Mouse (Mus musculus): ENCODE data around the gene Krtap1-5. TPM values are rescaled to one million over a fixed set of nuclear protein-coding genes. Genes with fewer than 3 reads are reported as not detected.
A peak's percentile ranks its signal among the peaks of the same experiment; 100 is the strongest.

The Krtap1-5 gene
- polyA plus RNA-seq, 1 experiment from 2014 or later: not detected

DNA sequence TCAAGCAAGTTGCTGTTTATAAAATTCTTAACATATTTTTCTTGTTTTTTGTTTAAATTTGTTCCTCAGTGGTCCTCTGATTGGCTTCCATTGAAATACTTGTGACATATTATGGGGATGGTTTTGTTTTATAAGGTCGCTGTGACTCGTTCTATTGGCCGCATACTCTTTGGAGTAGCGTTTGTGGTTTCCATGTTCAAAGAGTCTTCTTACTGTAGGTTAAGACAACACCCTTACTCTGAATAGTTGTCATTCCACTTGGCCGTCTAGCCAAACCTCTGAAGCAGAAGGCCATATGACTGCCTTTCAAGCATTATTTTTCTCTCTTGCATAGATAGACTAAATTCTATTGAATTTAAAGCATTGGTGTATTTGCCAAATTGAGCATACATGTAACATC, 235 bp upstream of the Krtap1-5 start:
- H3K9ac ChIP-seq: no peak overlapping the region
- WGBS: 91% methylated on average over 5 of the region's 5 CpGs
- no peak overlapping the region for H3K4me3 ChIP-seq (replicated peaks)
- H3K27me3 ChIP-seq: no peaks in the 10 kb centered on the region
- ATAC-seq (replicated peaks; ENCODE audit: low FRiP score): no peak
- H3K27ac ChIP-seq: no peak overlapping the region
- no peak overlapping the region for H3K4me2 ChIP-seq
- no peaks in the 10 kb centered on the region for H3K36me3 ChIP-seq
- no peaks in the 10 kb centered on the region for H3K9me3 ChIP-seq (replicated peaks)
- H3K4me1 ChIP-seq: no peaks in the 10 kb centered on the region

DNA sequence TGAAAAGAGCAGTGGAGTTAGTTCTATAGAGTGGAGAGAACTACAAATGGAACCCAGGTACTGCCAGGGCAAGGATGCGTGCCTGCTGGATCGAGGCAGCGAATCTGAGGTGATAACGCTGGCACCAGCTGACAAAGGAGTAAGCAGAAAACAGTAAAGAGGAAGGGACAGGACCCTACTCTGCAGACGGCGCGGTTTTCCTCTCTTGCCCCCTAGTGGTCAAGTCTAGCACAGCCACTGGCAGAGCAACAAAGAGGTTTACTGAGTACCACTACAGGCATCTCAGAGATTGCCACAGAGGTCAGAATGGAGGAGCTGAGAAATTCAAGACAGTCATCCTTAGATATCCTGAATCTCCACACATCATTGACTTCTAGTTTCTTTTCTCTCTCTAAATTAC, 6.7 kb downstream of the Krtap1-5 start:
- 1% methylated on average over 7 of the region's 7 CpGs for WGBS
- no peak overlapping the region for H3K27ac ChIP-seq
- H3K4me3 ChIP-seq (replicated peaks): no peak overlapping the region
- H3K36me3 ChIP-seq: no peaks in the 10 kb centered on the region
- no peaks in the 10 kb centered on the region for H3K4me1 ChIP-seq
- ATAC-seq (replicated peaks; ENCODE audit: low FRiP score): 0 out of 2 replicates have a peak, but pooled peaks have one; percentile 67
- H3K4me2 ChIP-seq: peak overlapping the region; percentile 36
- H3K27me3 ChIP-seq: peaks cover 3% of the 10 kb centered on the region; the same call in 1 of the 2 replicates
- H3K9ac ChIP-seq: no peak overlapping the region
- no peaks in the 10 kb centered on the region for H3K9me3 ChIP-seq (replicated peaks)

DNA sequence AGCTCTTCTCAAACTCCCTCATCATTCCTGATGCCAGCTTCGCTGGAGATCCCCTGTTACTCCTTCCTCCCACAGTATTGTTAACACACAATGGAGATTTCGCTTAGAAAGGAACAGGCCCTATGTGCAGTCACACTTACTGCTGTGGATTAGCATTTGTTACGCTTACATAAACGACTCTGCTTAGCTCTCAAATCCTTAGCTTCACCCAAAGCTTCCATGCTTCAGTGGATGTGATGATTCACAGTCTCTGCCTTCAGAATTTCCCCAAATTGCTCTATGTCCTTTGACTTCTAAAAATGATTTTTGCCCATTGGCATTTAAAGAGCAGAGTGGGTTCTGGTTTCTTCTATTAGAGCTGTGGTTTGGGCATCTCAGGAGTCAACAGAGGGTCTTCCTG, 7.7 kb downstream of the Krtap1-5 start:
- H3K9me3 ChIP-seq (replicated peaks): no peaks in the 10 kb centered on the region
- H3K4me2 ChIP-seq: no peak overlapping the region
- peaks cover 3% of the 10 kb centered on the region; the same call in 1 of the 2 replicates for H3K27me3 ChIP-seq
- H3K36me3 ChIP-seq: no peaks in the 10 kb centered on the region
- WGBS: 57% methylated on average over 4 of the region's 4 CpGs
- H3K4me1 ChIP-seq: no peaks in the 10 kb centered on the region
- ATAC-seq (replicated peaks; ENCODE audit: low FRiP score): no peak
- no peak overlapping the region for H3K27ac ChIP-seq
- H3K9ac ChIP-seq: no peak overlapping the region
- H3K4me3 ChIP-seq (replicated peaks): no peak overlapping the region

DNA sequence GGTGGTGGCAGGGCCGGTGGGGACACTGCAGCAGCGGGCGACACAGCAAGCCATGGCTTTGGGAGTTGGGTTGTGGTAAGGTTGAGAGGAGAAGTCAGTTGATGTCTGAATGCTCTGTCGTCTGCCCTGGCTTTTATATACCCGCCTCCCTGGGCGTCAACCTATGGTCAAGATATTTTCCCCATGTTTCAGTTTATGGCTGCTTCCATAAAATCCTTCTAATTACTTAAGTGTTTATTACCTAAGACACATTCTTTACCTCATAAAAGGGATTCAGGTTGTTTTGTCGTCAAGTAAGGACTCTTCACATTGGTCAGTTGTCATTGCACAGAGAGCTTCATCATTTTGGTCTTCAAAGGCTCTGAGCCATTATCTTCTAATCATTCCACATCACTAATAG, 14.3 kb downstream of the Krtap1-5 start, which contains the start of gene Krtap3-1:
Krtap3-1 (minus strand) TSS at position 101 of the 400 bp plus-strand sequence.
- Histone ChIP-seq H3K9me3 (replicated peaks) (no peaks in the 10 kb centered on the region), H3K4me3 (replicated peaks) (no peak within 1 kb of the TSS), H3K36me3 (no peaks in the 10 kb centered on the region), H3K27ac (no peak within 1 kb of the TSS), H3K27me3 (no peaks in the 10 kb centered on the region), H3K4me1 (no peaks in the 10 kb centered on the region), H3K9ac (no peak within 1 kb of the TSS), H3K4me2 (no peak within 1 kb of the TSS)
- 69% methylated on average over 7 of the region's 7 CpGs for WGBS
- ATAC-seq (replicated peaks; ENCODE audit: low FRiP score): no peak

DNA sequence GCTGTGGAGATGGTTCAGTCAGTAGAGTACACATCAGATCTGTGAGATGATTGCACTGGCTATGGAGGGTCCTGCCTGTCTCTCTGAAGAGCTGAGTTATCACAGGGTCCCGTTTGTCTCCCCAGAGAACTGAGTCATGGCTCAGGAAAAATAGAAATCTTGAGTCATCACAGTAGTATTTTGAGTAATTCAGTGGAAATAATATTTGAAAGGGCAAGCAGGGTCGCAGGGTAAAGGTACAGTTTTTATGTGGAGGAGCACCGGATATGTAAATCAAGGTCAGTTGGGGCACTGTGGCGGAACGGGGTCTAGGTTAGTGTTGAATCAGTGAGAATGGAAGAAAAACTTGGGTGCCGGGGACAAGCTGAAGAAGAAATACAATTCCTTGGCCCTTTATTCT, 18.2 kb downstream of the Krtap1-5 start:
- no peaks in the 10 kb centered on the region for H3K9me3 ChIP-seq (replicated peaks)
- no peaks in the 10 kb centered on the region for H3K4me1 ChIP-seq
- H3K36me3 ChIP-seq: no peaks in the 10 kb centered on the region
- 65% methylated on average over 6 of the region's 6 CpGs for WGBS
- no peaks in the 10 kb centered on the region for H3K27me3 ChIP-seq
- no peak overlapping the region for H3K4me3 ChIP-seq (replicated peaks)
- no peak overlapping the region for H3K27ac ChIP-seq
- no peak for ATAC-seq (replicated peaks; ENCODE audit: low FRiP score)
- H3K9ac ChIP-seq: no peak overlapping the region
- H3K4me2 ChIP-seq: no peak overlapping the region

DNA sequence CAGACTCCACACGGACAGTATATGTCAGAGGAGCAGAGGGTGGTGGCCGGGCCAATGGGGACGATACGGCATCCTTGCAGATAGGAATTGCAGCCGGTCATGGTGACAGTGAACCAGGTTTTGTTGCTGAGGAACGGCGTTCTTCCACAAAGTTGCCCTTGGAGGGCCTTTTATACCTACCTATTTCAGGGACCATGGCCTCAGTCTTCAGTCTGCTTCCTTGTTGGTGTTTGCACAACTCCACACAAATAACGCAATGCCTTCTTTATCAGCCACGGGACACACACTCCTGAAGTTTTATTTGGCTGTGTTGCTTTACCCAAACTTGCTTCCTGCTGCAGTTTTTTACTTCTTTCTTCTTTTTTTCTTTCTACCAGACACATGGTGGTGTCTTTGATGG, 21.4 kb downstream of the Krtap1-5 start, which contains the start of gene Gm11939:
Gm11939 (minus strand) TSS at position 101 of the 400 bp plus-strand sequence.
- Histone ChIP-seq H3K27me3 (no peaks in the 10 kb centered on the region), H3K9me3 (replicated peaks) (no peaks in the 10 kb centered on the region), H3K9ac (no peak within 1 kb of the TSS), H3K36me3 (no peaks in the 10 kb centered on the region), H3K4me3 (replicated peaks) (no peak within 1 kb of the TSS), H3K4me1 (no peaks in the 10 kb centered on the region), H3K27ac (no peak within 1 kb of the TSS), H3K4me2 (no peak within 1 kb of the TSS)
- WGBS: 88% methylated on average over 9 of the region's 9 CpGs
- ATAC-seq (replicated peaks; ENCODE audit: low FRiP score): no peak

DNA sequence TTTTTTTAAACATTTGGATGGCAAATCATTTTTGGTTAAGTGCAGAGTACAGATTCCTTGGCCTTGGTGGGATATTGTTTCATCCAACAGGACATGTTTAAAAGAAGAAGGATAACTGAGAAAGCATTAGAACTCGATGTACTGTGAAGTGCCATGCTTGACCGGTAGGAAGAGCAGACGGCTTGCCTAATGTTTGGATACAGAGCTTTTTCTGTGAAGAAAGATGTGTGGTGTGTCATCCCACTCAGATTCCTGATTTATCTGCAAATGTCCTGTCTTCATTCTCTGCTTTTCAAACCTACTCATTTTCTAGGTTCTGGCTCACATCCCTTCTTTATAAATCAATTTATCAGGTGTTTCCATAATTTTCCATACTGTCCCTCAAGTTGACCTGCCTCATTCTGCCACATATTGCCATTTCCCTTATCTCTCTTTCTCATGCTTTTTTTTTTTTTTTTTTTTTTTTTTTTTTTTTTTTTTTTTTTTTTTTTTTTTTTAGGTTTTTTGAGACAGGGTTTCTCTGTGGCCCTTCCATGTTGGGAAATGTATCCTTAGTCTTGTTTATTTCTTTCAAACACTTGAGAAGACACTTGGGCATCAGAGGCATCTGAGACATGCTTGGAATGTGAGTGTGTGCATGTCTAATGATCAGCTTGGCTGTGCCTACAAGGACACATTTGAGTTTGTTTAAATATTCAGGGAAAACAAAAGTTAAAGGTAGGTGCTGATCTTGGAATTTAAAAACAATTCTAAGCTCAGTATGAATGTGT, 22.7 kb downstream of the Krtap1-5 start:
- Histone ChIP-seq H3K27me3 (no peaks in the 10 kb centered on the region), H3K4me3 (replicated peaks) (no peak overlapping the region), H3K4me1 (no peaks in the 10 kb centered on the region), H3K27ac (no peak overlapping the region), H3K9ac (no peak overlapping the region), H3K9me3 (replicated peaks) (no peaks in the 10 kb centered on the region), H3K36me3 (no peaks in the 10 kb centered on the region), H3K4me2 (no peak overlapping the region)
- ATAC-seq (replicated peaks; ENCODE audit: low FRiP score): no peak
- WGBS: 53% methylated on average over 3 of the region's 3 CpGs

DNA sequence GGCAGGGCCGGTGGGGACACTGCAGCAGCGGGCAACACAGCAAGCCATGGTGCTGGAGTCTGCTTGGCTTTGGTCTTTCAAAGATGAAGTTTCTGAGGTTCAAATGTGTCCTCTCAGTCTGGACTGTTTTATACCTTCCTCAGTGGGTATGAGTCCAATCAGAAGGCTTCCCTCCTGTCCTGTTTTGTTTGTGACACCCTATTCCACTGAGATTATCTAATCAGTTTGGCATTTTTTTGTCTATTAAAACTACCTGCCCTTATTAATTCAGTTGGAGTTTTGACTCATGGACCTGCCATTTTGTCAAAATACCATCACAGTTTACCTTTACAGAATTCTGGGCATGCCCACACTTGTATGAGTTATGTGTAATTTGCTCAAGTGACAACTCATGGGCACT, 24.1 kb downstream of the Krtap1-5 start, which contains the start of gene Krtap3-2:
Krtap3-2 (minus strand) TSS at position 101 of the 400 bp plus-strand sequence.
- Histone ChIP-seq H3K27ac (no peak within 1 kb of the TSS), H3K27me3 (no peaks in the 10 kb centered on the region), H3K9ac (no peak within 1 kb of the TSS), H3K4me2 (no peak within 1 kb of the TSS), H3K36me3 (no peaks in the 10 kb centered on the region), H3K9me3 (replicated peaks) (no peaks in the 10 kb centered on the region), H3K4me3 (replicated peaks) (no peak within 1 kb of the TSS), H3K4me1 (no peaks in the 10 kb centered on the region)
- 66% methylated on average over 2 of the region's 2 CpGs for WGBS
- ATAC-seq (replicated peaks; ENCODE audit: low FRiP score): no peak

DNA sequence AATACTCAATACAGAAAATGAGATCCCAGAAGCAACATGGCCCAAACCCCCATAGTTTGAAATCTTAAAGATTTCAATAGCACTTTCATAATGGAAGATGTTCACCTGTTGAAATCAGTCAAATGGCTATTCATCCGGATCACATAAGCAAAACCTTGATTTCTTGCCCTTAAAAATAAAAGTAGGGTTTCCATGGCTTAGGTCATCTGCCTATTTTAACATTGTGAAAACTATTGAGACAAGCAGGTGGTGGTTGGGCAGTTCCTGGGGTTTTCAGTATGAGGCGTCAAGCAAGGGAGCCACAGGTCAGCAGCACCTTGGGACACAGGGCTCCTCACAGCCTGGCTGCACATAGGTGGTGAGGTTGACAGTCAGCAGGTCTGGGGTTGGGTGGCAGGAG, 24.6 kb downstream of the Krtap1-5 start:
- H3K9ac ChIP-seq: no peak overlapping the region
- no peaks in the 10 kb centered on the region for H3K27me3 ChIP-seq
- WGBS: 89% methylated on average over 2 of the region's 2 CpGs
- ATAC-seq (replicated peaks; ENCODE audit: low FRiP score): no peak
- no peaks in the 10 kb centered on the region for H3K9me3 ChIP-seq (replicated peaks)
- no peak overlapping the region for H3K27ac ChIP-seq
- H3K36me3 ChIP-seq: no peaks in the 10 kb centered on the region
- H3K4me3 ChIP-seq (replicated peaks): no peak overlapping the region
- no peaks in the 10 kb centered on the region for H3K4me1 ChIP-seq
- no peak overlapping the region for H3K4me2 ChIP-seq

DNA sequence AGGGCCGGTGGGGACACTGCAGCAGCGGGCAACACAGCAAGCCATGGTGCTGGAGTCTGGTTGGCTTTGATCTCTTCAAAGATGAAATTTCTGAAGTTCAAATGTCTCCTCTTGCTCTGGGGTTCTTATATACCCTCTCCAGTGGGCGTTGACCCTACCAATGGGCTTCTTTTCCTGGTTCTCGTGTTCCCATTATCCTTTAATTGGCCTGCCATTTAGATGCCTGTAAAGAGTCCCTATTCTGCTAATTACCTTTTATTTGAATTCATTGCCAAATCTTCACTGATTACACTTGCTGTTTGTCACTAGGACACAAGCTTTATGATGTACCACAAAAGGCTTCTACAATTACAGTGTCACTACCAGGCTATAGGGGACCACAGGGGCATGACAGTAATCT, 30.1 kb downstream of the Krtap1-5 start, which contains the start of gene Krtap3-3:
Krtap3-3 (minus strand) TSS at position 101 of the 400 bp plus-strand sequence.
- no peaks in the 10 kb centered on the region for H3K4me1 ChIP-seq
- H3K27ac ChIP-seq: no peak within 1 kb of the TSS
- H3K9me3 ChIP-seq (replicated peaks): no peaks in the 10 kb centered on the region; the same call in 1 of the 2 replicates
- H3K4me2 ChIP-seq: no peak within 1 kb of the TSS
- no peak within 1 kb of the TSS for H3K4me3 ChIP-seq (replicated peaks)
- H3K9ac ChIP-seq: no peak within 1 kb of the TSS
- no peaks in the 10 kb centered on the region for H3K36me3 ChIP-seq
- no peaks in the 10 kb centered on the region for H3K27me3 ChIP-seq
- WGBS: 22% methylated on average over 4 of the region's 4 CpGs
- no peak for ATAC-seq (replicated peaks; ENCODE audit: low FRiP score)

DNA sequence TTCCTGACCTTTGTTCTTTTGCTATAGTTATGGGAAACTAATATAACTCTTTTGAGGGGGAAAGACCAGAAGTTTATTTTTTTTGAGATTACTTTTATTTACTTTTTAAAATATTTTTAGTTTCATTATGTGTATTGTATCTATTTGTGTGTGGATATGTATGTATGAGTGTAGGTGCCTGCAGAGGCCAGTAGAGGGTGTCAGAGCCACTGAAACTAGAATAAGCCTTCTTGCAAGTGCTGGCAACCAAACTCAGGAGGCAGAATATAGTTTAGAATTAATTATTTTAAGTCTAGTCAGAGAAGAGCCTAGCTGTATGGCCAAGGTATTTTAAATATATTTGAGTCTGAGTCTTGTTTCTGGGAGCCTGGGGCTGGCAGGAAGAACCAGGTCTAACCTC, 32.9 kb downstream of the Krtap1-5 start:
- Histone ChIP-seq H3K36me3 (no peaks in the 10 kb centered on the region), H3K9ac (no peak overlapping the region), H3K4me3 (replicated peaks) (no peak overlapping the region), H3K27me3 (no peaks in the 10 kb centered on the region), H3K9me3 (replicated peaks) (no peaks in the 10 kb centered on the region; the same call in 1 of the 2 replicates), H3K4me2 (no peak overlapping the region), H3K27ac (no peak overlapping the region), H3K4me1 (no peaks in the 10 kb centered on the region)
- no peak for ATAC-seq (replicated peaks; ENCODE audit: low FRiP score)

DNA sequence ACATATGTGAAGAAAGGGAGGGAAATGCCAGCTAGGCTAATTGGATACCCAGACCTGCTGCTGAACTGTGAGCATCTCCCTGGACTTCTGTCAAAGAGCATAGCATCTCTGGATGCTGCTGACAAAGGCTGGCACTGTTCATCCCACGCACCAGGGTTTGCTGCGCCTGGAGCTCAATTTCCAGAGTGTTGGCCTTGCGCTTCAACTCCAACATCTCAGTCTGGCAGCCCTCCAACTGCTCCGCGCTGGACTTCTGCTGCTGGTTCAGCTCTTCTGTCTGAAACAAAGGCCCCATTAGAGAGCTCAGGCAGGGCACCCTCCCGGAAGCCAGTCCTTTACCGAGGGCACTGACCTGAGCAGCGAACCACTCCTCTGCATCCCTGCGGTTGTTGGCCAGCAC, 41.1 kb downstream of the Krtap1-5 start:
- Histone ChIP-seq H3K27me3 (no peaks in the 10 kb centered on the region), H3K4me2 (no peak overlapping the region), H3K4me1 (peaks cover 7% of the 10 kb centered on the region), H3K4me3 (replicated peaks) (no peak overlapping the region), H3K9ac (no peak overlapping the region), H3K36me3 (no peaks in the 10 kb centered on the region), H3K9me3 (replicated peaks) (no peaks in the 10 kb centered on the region), H3K27ac (no peak overlapping the region)
- WGBS: 52% methylated on average over 9 of the region's 9 CpGs
- ATAC-seq (replicated peaks; ENCODE audit: low FRiP score): no peak
